Mouse (Mus musculus) kidney, postnatal 36 days (tissue): Measurements from ENCODE around the gene A430033K04Rik.

Source experiments
- DNase-seq, 2 experiments: peaks; one replicate each; pipeline ENCODE4 v3.0.0; 2021 to 2022; ENCODE audit warnings: mixed read lengths in 2 of 2

Gene A430033K04Rik

GRCm38 (mm10) chr5:138622645-138623477 lies at the start of gene A430033K04Rik:
Gene A430033K04Rik (plus strand): TSS chr5:138622859.
- DNase-seq = peak; percentile 95 to 97

- peak; percentile 18 to 77 for DNase-seq
Measured at GRCm38 (mm10) chr5:138587396-138587795, 35.3 kb upstream of the A430033K04Rik start.

- DNase-seq = peak in 1 of 2 experiments; percentile 21
Measured at GRCm38 (mm10) chr5:138618353-138618752, 4.3 kb upstream of the A430033K04Rik start.

GRCm38 (mm10) chr5:138619211-138620128 lies 3.2 kb upstream of the A430033K04Rik start, which contains the start of gene Zfp68:
Gene Zfp68 (minus strand): TSS chr5:138619761.
- DNase-seq = peak; percentile 96 to 98

- no peak for DNase-seq
Measured at GRCm38 (mm10) chr5:138620836-138621235, 1.8 kb upstream of the A430033K04Rik start.

- no peak for DNase-seq
Measured at GRCm38 (mm10) chr5:138623478-138623875, 818 bp downstream of the A430033K04Rik start.

- DNase-seq = no peak
Measured at GRCm38 (mm10) chr5:138636486-138636885, 13.8 kb downstream of the A430033K04Rik start.

GRCm38 (mm10) chr5:138641081-138641480 lies 18.4 kb downstream of the A430033K04Rik start:
- no peak for DNase-seq

GRCm38 (mm10) chr5:138641761-138642160 lies 19.1 kb downstream of the A430033K04Rik start:
- DNase-seq = no peak

GRCm38 (mm10) chr5:138652911-138653310 lies 30.3 kb downstream of the A430033K04Rik start:
- no peak for DNase-seq

GRCm38 (mm10) chr5:138656477-138657156 lies 34.0 kb downstream of the A430033K04Rik start:
- peak; percentile 47 to 78 for DNase-seq

- DNase-seq = no peak
Measured at GRCm38 (mm10) chr5:138657407-138657806, 34.7 kb downstream of the A430033K04Rik start.

- peak; percentile 51 to 72 for DNase-seq
Measured at GRCm38 (mm10) chr5:138657854-138658253, 35.2 kb downstream of the A430033K04Rik start.

- peak; percentile 12 to 74 for DNase-seq
Measured at GRCm38 (mm10) chr5:138658922-138659321, 36.3 kb downstream of the A430033K04Rik start.

GRCm38 (mm10) chr5:138683023-138683766 lies 60.5 kb downstream of the A430033K04Rik start:
- peak; percentile 9 to 18 for DNase-seq

GRCm38 (mm10) chr5:138683821-138684220 lies 61.2 kb downstream of the A430033K04Rik start:
- DNase-seq = no peak

GRCm38 (mm10) chr5:138687453-138687852 lies 64.8 kb downstream of the A430033K04Rik start:
- DNase-seq = no peak

GRCm38 (mm10) chr5:138689254-138689653 lies 66.6 kb downstream of the A430033K04Rik start:
- no peak for DNase-seq

GRCm38 (mm10) chr5:138692936-138693570 lies 70.4 kb downstream of the A430033K04Rik start:
- DNase-seq = no peak

- DNase-seq = no peak
Measured at GRCm38 (mm10) chr5:138694036-138694435, 71.4 kb downstream of the A430033K04Rik start.

GRCm38 (mm10) chr5:138694496-138695167 lies 72.0 kb downstream of the A430033K04Rik start:
- DNase-seq = peak in 1 of 2 experiments; percentile 6
